Mouse (Mus musculus) adrenal gland, postnatal 10 days (tissue): ENCODE results near the gene Vps29. TPM values are rescaled to one million over a fixed set of nuclear protein-coding genes. Genes with fewer than 3 reads are reported as not detected.
A peak's percentile ranks its signal among the peaks of the same experiment; 100 is the strongest.

ENCODE experiments used
- DNase-seq: peaks from one replicate; pipeline ENCODE4 v3.0.0; 2021; ENCODE audit warnings: mixed read lengths
- total RNA-seq, 2 experiments: library from RNA; stranded (reverse); gene quantifications; 2 replicates each; pipeline ENCODE4 v1.2.3; 2021

The Vps29 gene
- total RNA-seq, 2 experiments from 2014 or later = 121 to 131 TPM

- no peak for DNase-seq
Observed at GRCm38 (mm10) chr5:122399871-122400270, 45.7 kb downstream of the Vps29 start.

- peak; percentile 80 for DNase-seq
Observed at GRCm38 (mm10) chr5:122400628-122401302, 46.6 kb downstream of the Vps29 start.

- peak; percentile 85 for DNase-seq
Observed at GRCm38 (mm10) chr5:122401303-122401640, 47.1 kb downstream of the Vps29 start.

GRCm38 (mm10) chr5:122402160-122402559 is 48.0 kb downstream of the Vps29 start:
- no peak for DNase-seq

GRCm38 (mm10) chr5:122402772-122403171 is 48.6 kb downstream of the Vps29 start:
- no peak for DNase-seq

- DNase-seq = no peak
Observed at GRCm38 (mm10) chr5:122403362-122403761, 49.2 kb downstream of the Vps29 start.

GRCm38 (mm10) chr5:122405537-122405936 is 51.4 kb downstream of the Vps29 start:
- DNase-seq = no peak

DNA sequence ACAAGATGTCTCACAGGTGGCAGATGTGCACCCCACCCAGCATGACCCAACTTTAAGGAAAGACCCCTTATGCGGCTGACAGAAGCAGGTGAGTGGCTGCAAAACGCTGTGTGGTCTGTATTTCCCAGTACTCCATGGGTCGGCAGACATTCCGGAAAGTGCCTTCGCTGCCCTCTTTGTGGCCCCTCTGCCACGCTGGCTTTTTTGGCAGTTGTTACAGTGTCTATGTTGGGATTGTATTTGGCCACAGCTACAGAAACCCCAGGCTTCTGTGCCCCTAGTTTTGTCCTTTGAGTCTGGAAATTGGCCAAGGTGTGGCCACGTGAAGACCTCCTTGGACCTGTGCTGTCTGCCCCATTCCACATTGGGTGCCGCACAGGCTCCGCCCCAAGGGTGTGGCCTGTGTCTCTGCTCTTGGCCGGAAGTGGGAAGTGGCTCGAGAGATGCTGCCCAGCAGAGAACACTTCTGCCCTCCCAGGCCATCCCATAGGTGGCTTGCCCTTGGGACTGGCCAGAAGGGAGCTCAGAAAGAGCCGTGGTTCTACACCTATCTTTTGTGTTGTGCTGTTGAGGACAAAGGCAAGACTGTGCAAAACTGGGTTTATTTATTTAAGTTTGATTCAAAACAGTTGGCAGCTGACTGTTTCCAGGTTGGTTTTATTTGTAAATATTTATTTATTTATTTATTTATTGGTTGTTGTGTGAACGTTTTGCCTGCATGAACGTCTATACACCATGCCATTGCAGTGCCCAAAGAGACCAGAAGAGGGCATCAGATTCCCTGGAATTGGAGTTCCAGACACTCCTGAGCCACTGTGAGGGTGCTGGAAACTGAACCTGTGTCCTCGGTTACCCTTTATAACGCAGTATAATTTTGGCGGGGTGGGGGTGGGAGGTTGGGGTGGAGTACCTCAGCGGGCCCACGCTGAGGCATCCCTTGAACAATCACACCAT is 55.8 kb downstream of the Vps29 start:
- no peak for DNase-seq

- DNase-seq = no peak
Observed at GRCm38 (mm10) chr5:122411892-122412291, 57.7 kb downstream of the Vps29 start.

DNA sequence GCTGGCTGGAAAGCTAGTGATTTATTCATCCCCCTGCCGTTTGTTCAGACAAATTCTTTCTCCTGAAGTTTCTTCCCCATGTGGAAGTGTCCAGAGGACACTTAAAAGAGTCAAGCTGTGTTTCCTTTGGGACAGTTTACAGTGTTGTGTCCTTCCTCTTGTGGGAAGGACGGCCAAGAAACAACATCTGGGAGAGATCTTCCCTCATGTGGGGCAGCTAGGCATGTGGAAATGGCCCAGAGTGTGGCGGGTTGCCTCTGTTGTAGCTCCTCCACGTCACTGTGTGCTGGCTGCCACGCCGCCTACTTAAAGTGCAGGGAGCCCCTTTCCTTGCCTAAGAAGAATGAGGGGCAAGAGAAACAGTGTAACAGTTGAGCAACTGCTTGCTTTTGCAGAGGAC is 58.7 kb downstream of the Vps29 start:
- DNase-seq = no peak

- no peak for DNase-seq
Observed at GRCm38 (mm10) chr5:122414351-122414750, 60.2 kb downstream of the Vps29 start.

Other genes starting within 250 kb of the Vps29 start
- not detected for gene Ccdc63, start 213.5 kb upstream of the Vps29 start, total RNA-seq
- gene Ppp1cc, start 196.1 kb upstream of the Vps29 start, total RNA-seq = 100 to 1,000 TPM; 149 to 173 TPM
- gene Hvcn1, start 147.6 kb upstream of the Vps29 start, total RNA-seq = 1 to 10 TPM; 5.8 to 6.6 TPM
- gene Tctn1, start 89.9 kb upstream of the Vps29 start, total RNA-seq = 10 to 100 TPM; 11.1 to 13.5 TPM
- gene Pptc7, start 70.0 kb upstream of the Vps29 start, total RNA-seq = 10 to 100 TPM; 36.7 to 49.2 TPM
- gene Rad9b, start 136 bp upstream of the Vps29 start, total RNA-seq = 1 to 10 TPM; 4.6 to 4.8 TPM
- gene Gpn3, start 17.5 kb downstream of the Vps29 start, total RNA-seq = 10 to 100 TPM; 27.2 to 33.8 TPM
- 10 to 100 TPM; 30.3 to 32.7 TPM for gene Fam216a, start 18.0 kb downstream of the Vps29 start, total RNA-seq
- gene Arpc3, start 37.5 kb downstream of the Vps29 start, total RNA-seq = 100 to 1,000 TPM; 164 to 207 TPM
- gene Anapc7, start 67.3 kb downstream of the Vps29 start, total RNA-seq = 10 to 100 TPM; 46.8 to 50.1 TPM
- gene Atp2a2, start 147.9 kb downstream of the Vps29 start, total RNA-seq = 100 to 1,000 TPM; 202 to 226 TPM